Mouse (Mus musculus) 3T3-L1 (cell line): ENCODE data around the gene Btg3.
"Not testable (repeated sequence)": the region's sequence is repeated elsewhere in the genome, so short reads cannot be mapped to it uniquely, and the experiment has no call there.

ENCODE experiments used
- DNase-seq: peaks from one replicate; pipeline ENCODE4 v3.0.0-alpha.2; 2015; ENCODE audit warnings: low read depth, low spot score

Btg3 gene

GRCm38 (mm10) chr16:78376745-78377570 is at the start of gene Btg3:
TSS of gene Btg3 (minus strand) at chr16:78377192.
- peak; percentile 62 for DNase-seq

- DNase-seq = no peak
Measured at GRCm38 (mm10) chr16:78417733-78418132, 40.7 kb upstream of the Btg3 start.

GRCm38 (mm10) chr16:78416500-78416899 is 39.5 kb upstream of the Btg3 start:
- DNase-seq = no peak

GRCm38 (mm10) chr16:78409991-78410390 is 33.0 kb upstream of the Btg3 start:
- DNase-seq = no peak

GRCm38 (mm10) chr16:78407855-78408254 is 30.9 kb upstream of the Btg3 start:
- no peak for DNase-seq

GRCm38 (mm10) chr16:78406657-78407056 is 29.7 kb upstream of the Btg3 start:
- DNase-seq = no peak

- DNase-seq = no peak
Measured at GRCm38 (mm10) chr16:78402316-78402715, 25.3 kb upstream of the Btg3 start.

- no peak for DNase-seq
Measured at GRCm38 (mm10) chr16:78399423-78399822, 22.4 kb upstream of the Btg3 start.

GRCm38 (mm10) chr16:78398734-78399133 is 21.7 kb upstream of the Btg3 start:
- no peak for DNase-seq

GRCm38 (mm10) chr16:78391354-78391753 is 14.4 kb upstream of the Btg3 start:
- DNase-seq = no peak

GRCm38 (mm10) chr16:78389986-78390385 is 13.0 kb upstream of the Btg3 start:
- no peak for DNase-seq

- no peak for DNase-seq
Measured at GRCm38 (mm10) chr16:78389122-78389521, 12.1 kb upstream of the Btg3 start.

- no peak for DNase-seq
Measured at GRCm38 (mm10) chr16:78378493-78378892, 1.5 kb upstream of the Btg3 start.

- DNase-seq = peak; percentile 58
Measured at GRCm38 (mm10) chr16:78375821-78376691, 936 bp downstream of the Btg3 start.

GRCm38 (mm10) chr16:78375222-78375621 is 1.8 kb downstream of the Btg3 start:
- DNase-seq = peak; percentile 32

- DNase-seq = no peak
Measured at GRCm38 (mm10) chr16:78373743-78374142, 3.2 kb downstream of the Btg3 start.

- DNase-seq = no peak
Measured at GRCm38 (mm10) chr16:78372786-78373185, 4.2 kb downstream of the Btg3 start.

GRCm38 (mm10) chr16:78371491-78372046 is 5.4 kb downstream of the Btg3 start:
- DNase-seq = no peak

GRCm38 (mm10) chr16:78364554-78364953 is 12.4 kb downstream of the Btg3 start:
- not testable (repeated sequence) for DNase-seq

- no peak for DNase-seq
Measured at GRCm38 (mm10) chr16:78361466-78361865, 15.5 kb downstream of the Btg3 start.

GRCm38 (mm10) chr16:78357757-78358156 is 19.2 kb downstream of the Btg3 start:
- peak; percentile 34 for DNase-seq

GRCm38 (mm10) chr16:78347328-78347926 is 29.6 kb downstream of the Btg3 start:
- peak; percentile 10 for DNase-seq
